Mouse (Mus musculus) myocyte (in vitro differentiated cells): Measurements from ENCODE around the gene Synj2.

ENCODE experiments used
- MYOD1 ChIP-seq, 3 experiments: IDR thresholded peaks; one replicate each; pipeline ENCODE4 v1.6.1; 2011; ENCODE audit warnings: control low read depth in 2 of 3, low read depth in 2 of 3, mild to moderate bottlenecking in 2 of 3, moderate library complexity in 1 of 3; ENCODE audit not compliant: insufficient read length in 2 of 3, control insufficient read depth in 1 of 3
- POLR2A ChIP-seq: IDR thresholded peaks from one replicate; pipeline ENCODE4 v1.6.1; 2011; ENCODE audit warnings: low read depth, mild to moderate bottlenecking, control low read depth, moderate library complexity; ENCODE audit not compliant: insufficient read length
- REST ChIP-seq: IDR thresholded peaks from one replicate; pipeline ENCODE4 v1.6.1; 2011; ENCODE audit warnings: mild to moderate bottlenecking, control low read depth, moderate library complexity; ENCODE audit not compliant: insufficient read depth, insufficient read length
- SRF ChIP-seq: IDR thresholded peaks from one replicate; pipeline ENCODE4 v1.6.1; 2011; ENCODE audit warnings: low read depth; ENCODE audit not compliant: control insufficient read depth, insufficient read length

GRCm38 (mm10) chr17:5968562-5968961, 27.5 kb downstream of the Synj2 start:
- TF ChIP-seq POLR2A, result no peak
- TF ChIP-seq REST, result no peak
- TF ChIP-seq MYOD1 (IDR thresholded peaks at IDR 0.05; ENCODE audit: control insufficient read depth in 1 of 3, insufficient read length in 2 of 3, low read depth in 2 of 3), result no peak
- TF ChIP-seq SRF, result no peak
